Mouse (Mus musculus): ENCODE results near the gene Depp1. TPM values are rescaled to one million over a fixed set of nuclear protein-coding genes. Genes with fewer than 3 reads are reported as not detected.
"Not testable (repeated sequence)": the region's sequence is repeated elsewhere in the genome, so short reads cannot be mapped to it uniquely, and the experiment has no call there.

The Depp1 gene
- 1 to 10 TPM in 3 of 4 experiments, under 1 TPM in 1; 0.94 to 2.9 (median 1.9) TPM for total RNA-seq (2022)

DNA sequence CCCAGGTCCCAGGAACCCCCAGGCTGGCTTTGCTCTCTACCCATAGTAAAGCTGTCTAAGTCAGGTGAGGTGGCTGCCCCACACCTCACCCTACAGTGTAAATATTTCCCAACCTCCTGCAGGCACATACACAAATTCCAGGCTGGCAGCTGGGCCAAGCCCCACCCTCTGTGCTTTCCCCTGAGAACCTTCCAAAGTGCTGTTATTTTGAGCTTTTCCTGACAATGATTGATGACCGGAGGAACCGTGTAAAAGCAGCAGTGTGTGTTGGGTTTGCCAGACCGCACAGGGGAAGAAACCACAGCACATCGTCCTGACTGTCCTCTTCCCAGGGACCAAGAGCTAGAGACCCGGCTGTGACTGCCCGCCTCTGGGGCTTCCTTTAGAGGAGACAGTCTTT, at the start of gene Depp1:
Depp1 (plus strand) TSS at position 204 of the 400 bp plus-strand sequence.
- DNase-seq (ENCODE audit: low spot score in 2 of 2), result no peak

DNA sequence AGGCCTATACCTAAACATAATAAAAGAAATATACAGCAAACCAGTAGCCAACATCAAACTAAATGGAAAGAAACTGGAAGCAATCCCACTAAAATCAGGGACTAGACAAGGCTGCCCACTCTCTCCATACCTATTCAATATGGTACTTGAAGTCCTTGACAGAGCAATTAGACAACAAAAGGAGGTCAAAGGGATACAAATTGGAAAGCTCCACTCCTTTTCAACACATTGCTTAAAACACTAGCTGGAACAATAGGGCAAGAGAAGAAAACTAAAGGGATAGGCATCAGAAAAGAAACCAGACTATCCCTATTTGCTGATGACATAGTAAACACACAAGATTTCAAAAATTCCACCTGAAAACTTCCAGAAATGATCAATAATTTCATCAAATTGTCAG, 49.4 kb upstream of the Depp1 start:
- not testable (repeated sequence) for DNase-seq (ENCODE audit: low spot score in 2 of 2)

DNA sequence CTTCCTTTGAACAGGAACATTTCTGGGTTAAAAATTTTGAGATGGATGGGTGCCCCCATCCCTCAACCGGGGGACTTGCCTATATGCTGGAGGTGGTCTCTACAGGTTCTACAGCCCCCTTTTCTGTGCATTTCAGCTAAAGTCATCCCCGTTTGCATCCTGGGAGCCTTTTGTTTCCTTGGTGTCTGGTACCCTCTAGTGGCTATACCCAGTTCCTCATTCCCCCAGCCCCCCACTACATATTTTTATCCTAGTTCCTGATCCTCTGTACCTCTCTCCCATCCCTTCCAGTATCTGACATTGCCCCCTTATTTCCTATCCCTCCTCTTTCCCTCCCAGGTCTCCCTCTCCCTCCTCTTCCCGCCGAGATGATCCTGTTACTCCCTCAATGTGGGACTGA, 43.2 kb upstream of the Depp1 start:
- no peak for DNase-seq (ENCODE audit: low spot score in 2 of 2)

DNA sequence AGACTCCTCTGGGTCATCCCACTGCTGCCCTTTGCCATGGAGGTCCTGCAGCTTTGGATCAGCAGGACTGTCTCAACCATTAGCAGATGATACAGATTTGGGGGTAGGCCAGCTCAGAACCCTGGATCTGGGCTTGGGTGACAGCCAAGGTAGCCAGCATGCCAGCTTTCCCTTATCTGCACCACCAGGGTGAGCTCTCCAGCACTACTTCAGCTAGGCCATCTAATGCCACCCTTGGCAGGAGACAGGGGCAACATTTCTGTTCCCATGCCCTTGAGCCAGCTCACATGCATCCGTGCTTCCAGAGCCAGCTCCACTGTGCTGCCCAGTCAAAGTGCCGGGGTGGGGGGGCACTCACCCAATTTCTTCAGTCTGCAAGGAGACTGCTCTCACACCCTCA, 34.7 kb upstream of the Depp1 start:
- DNase-seq (ENCODE audit: low spot score in 2 of 2), result no peak

DNA sequence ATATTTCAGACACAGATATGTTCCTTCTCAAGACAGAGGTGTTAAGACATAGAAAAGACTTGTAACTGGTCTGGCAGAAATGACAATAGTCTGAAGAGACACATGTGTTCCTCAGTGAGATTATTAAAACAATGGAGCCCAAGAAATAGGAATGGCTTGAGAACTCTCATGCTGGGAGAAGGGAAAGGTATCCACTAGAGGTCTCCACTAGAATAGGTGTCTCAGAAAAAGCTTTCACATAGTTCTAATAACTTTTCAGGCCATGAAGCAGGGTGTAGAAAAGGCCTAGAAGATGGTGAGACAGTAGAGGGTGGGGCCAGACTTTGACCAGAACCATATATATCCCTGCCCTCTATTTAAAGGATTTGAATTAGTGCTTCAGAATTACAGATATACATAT, 32.3 kb upstream of the Depp1 start:
- DNase-seq (ENCODE audit: low spot score in 2 of 2), result no peak

DNA sequence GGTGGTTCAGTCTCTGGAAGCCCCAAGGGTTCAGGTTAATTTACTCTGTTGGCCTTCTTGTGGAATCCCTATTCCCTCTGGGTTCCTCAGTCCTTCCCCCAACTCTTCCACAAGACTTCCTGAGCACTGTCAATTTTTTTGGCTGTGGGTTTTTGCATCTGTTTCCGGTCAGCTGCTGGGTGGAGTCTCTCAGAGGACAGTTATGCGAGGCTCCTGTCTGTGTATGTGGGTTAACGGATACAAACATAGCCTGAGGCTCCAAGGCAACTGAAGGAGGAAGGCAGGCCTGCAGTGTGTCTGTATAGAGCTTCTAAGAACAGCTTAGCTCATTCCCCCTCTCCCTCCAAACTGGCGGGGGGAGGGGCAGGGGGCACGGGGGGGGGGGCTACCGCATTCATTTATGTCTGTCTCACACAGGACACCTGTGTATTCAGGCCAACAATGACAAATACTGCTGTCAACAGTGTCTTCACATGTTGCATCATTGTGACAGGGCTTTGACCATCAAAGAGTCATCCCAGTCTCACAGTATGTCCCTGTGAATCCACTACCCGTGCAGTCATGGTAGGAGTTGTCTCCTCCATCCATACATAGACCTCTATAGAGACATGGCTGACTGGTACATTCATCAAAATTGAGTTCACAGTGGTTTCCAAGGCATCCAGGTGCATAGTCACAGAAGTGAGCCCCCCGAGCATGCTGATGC, 28.9 kb upstream of the Depp1 start:
- DNase-seq (ENCODE audit: low spot score in 2 of 2), result no peak

DNA sequence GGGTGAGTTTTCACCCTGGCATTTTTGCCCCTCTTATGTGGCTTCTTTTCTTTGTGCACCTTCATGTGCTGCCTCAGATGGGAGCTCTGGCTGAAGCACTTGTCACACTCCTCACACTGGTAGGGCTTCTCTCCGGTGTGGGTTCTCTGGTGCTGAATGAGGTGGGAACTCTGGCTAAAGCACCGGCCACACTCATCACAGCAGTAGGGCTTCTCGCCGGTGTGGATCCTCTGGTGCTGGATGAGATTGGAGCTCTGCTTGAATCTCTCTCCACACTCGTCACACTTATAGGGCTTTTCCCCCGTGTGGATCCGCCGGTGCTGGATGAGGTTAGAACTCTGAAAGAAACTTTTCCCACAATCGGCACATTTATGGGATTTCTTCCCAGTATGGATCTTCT, 24.0 kb upstream of the Depp1 start:
- not testable (repeated sequence) for DNase-seq (ENCODE audit: low spot score in 2 of 2)

DNA sequence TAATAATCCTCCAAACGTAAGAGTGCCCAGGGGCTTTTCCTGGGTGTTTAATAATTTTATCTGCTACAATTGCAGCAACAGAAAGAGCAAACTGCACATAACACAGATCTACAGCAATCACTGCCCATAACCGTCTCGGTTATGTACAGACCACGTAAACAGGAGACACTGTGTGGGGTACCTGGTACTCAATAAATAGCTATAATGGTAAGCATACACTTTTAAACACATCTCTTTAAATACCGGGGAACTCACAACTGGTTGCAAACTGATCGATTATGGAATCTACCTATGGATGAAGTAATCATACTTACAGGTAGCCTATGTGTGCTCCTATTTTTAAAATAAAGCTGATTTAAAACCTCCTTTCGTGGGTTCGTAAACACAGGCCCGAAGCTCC, 22.3 kb upstream of the Depp1 start:
- DNase-seq (ENCODE audit: low spot score in 2 of 2), result no peak

DNA sequence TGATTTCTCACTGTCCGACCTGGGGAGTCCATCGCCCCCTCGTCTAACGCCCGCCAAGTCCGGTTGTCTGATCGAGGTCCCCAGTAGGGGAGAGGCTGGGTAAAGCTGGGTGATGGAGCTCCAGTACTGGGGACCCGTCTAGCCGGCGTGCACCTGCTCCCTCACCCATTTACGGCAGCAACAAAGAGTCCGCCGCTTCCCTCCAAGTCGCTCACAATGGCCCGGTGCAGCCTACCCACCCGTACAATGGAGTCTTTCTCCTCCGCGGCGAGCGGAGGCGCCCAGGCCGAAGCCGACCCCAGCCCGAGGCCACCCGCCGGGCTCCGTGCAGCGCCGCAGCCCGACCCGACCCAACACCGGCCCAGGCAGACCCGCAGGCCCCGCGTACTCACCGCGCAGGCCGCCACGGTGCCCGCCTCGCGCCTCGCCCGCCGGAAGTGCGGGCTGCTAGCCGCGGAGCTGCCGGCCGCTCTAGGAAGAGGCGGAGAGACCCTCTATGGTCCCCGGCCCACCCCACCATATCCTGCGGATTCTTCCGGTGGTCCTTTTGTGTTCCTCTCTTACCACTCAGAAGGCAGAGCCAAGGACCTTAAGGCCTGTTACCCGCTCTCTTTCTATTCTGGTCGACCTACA, 21.8 kb upstream of the Depp1 start, which contains the start of gene Zfp422:
Zfp422 (minus strand) TSS at position 461 of the 633 bp plus-strand sequence.
- DNase-seq (ENCODE audit: low spot score in 2 of 2), result peak; percentile 21 to 51

DNA sequence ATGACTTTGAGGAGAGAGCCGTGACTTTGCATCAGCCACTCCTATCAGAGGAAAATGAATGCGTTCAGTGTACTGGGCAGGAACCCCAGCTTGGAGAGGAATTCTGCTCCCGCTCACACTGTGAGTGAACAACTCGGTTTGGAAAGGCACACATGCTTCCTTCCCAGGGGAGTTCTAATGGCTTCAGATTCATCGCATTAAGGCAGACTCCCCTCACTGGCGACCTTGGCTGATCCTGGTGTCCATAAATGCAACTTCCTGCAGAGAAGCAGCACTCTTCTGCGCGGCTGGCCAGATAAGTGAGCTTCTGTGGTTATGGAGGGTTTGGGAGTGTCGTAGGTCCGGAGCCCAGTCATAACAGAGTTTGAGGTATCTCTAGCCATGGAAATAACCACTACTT, 20.6 kb upstream of the Depp1 start:
- no peak for DNase-seq (ENCODE audit: low spot score in 2 of 2)

DNA sequence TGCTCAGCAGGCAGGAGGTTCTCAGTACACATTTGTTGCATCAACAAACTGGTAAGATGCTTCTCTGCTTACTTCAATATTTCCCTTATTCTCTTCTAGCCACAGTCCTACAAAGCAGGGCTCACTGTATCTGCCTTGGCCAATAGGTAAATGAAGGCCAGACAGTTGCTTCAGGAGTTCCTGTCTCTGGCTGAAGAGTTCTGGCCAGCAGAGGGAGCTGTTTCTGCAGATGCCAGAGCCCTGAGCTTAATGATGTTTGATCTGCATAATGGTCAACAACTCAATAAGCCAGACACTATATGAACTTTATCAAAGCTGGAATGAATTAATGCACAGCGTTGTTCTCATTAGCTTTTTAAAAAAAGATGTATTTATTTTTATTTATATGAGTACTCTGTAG, 18.3 kb upstream of the Depp1 start:
- peak; percentile 22 to 70 for DNase-seq (ENCODE audit: low spot score in 2 of 2)

DNA sequence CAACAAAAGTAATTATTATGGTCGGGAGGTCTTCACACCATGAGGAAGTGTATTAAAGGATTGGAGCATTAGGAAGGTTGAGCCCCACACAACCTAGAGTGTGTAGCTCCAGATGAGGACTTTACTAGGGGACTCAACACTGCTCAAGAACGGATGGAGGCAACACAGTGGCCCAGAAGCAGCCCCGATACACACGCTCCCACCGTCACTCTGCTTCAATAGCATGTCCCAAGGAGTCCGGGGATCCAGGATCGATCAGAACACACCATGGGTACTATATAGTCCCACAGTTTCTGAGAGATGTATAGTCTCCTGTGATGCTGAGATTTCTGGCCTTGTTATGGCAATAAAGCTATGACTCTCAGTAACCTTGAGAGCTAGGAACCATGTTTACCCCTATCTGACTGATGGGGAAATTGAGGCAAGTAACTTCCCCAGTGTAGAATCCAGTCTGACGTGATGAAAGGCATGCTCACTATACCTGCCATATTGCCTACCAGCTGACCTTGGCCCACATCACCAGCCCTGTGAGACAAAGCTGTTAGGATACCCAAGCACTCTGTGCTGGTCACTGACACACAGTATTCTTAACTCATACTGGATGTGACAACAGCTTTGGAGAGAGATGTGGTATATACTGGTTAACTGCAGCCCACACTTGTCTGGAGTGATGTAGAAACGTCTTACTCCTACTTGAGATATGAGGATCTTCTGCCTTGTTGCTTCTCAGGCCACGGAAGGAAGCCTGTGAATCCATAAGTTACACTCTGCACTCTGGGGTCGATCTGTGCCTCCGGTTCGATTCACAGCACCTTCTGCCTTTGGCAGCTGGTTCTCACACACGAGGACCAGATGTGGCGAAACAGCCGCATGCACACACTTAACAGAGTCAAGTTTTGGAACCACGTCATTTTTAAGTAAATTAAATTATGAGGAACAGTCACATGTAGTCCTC, 16.4 kb upstream of the Depp1 start:
- no peak for DNase-seq (ENCODE audit: low spot score in 2 of 2)

DNA sequence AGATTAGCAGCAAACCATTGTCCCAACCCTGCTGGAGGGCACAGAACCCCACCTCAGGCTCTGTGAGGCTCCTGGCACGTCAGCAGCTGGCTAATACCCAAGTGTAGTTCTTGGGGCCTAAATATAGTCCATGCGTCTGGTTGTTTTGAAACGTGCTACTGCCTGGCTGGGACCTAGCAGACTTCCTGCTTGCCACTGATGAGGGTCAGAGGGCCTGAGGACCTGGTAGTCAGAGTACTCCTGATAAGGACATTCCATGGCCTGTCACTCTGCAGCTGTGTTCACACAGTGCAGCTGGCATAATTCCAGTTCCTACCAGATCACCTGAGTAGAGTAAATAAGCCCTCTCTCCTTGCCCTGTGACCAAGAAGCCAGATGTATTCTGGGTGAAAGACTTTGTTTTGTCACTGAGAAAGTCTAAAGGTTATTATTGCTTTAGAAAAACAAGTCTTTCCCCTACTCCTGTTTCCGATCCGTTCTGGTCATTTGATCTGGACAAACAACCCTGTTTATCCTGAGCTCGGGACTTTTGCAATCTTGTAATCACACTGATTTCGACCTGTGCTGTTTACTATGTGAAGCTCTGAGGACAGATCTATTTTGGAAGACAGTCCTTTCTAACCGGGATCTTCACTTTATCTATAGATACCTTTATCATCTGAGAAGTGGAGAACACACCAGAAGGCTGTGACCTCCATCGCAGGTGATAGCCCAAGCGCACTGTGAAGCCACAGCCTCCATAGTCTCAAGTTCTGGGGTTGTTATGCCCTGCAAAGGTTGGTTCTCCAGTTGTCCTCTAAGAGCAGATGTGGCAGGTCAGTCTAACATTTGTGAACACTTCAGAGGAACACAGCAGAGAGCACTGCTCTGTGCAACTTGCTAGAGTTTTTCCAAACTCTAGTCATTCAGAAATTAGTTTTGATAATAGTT, 14.9 kb upstream of the Depp1 start:
- DNase-seq (ENCODE audit: low spot score in 2 of 2), result no peak

DNA sequence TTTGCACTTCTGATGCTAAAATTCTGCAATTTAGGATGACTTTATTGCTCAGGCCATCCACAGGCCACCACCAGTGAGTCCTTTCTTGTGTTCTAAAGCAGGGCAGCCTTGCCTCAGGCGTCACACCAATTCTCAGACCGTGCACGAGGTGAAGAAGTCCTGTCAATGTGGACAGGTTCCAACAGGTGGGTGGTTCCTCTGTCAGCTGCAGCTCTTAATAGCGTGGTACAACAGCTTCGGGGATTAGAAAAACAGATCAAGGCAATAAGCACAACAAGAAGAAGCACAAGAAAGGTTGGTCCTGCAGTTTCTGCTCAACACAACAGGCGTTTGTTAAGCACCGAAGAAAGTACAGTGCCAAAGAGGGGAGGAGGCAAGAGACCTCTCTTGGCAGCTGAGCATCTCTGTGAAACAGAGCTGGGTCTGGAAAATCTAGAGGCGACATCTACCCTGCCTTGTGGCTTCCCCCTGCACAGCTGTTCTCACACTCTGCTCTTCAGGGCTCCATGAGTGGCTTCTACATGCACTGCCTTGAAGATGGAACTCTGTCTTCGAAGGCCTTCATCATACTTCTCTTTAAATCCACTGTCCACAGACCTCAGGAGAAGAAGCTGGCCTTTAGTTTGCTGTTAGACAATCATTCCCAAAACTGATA, 13.7 kb upstream of the Depp1 start:
- no peak for DNase-seq (ENCODE audit: low spot score in 2 of 2)

DNA sequence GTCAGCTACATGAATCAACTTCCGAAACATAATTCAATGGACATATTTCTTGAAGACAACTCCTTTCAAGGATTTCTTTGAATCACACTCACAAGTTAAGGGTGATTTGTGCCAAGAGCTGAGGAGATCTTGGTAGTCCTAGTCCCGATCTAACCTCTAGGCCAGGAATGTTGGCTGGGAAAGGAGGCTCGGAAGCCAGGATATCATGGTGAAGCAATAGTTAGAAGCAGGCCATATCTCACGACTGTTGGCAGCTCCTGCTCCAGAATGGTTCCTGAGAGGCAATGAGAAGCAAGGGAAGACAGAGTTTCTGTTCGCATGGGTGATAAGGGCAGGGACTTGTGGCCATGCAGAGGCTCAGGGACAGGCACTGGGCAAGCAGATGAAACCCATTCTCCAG, 12.9 kb upstream of the Depp1 start:
- DNase-seq (ENCODE audit: low spot score in 2 of 2), result no peak

DNA sequence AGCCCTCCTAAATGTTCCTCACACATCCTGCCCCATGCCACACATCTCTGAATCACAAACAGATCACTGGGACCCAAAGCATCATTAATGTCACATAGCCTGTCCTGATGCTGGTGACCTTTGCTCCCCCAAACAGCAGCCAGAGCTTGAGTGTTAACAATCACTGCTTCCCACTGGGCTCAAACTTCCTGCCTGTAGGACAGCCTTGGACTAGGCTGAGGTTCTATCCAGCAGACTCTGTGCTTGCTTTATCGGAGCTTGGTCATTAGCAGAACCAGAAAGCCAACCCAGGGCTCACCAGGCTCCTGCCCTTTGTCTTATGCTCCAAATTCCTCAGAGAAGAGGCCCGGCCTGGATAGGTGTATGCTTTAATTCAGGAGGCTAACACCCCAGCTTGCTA, 11.5 kb upstream of the Depp1 start:
- no peak for DNase-seq (ENCODE audit: low spot score in 2 of 2)

DNA sequence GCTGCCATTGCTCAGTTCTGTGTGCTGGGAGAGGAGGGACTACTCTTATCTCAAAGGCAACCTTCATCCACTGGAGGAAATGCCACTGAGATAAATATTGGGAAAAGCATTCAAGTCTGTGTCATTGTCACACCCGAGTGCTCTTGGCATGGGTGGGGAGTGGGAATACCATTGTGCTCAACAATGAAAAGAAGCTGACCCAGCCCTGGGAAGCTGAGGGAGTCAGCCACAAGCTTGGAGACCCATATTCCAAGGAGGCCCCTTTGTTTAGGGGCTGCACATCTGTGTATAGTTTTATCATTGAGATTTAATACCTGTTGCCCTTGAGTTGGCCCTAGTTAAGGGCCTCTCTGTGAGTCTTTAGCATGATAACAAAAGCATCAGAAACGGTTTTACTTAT, 10.7 kb upstream of the Depp1 start:
- no peak for DNase-seq (ENCODE audit: low spot score in 2 of 2)

DNA sequence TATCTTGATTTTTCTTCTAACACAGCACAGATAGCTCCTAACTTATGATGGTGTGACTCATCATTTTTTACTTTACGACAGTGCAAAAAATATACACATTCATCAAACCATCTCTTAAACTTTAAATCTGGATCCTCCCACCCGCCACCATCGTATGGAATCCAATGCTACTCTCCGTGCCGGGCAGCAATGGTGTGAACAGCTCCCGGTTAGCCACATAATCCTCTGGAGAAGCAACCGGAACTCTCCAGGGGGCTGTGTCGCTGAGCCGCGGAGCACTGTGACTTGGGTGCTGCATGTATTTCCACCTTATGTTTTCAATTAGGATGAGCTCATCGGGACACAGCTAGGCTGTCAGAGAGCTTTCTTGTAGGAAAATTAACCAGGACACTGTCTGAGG, 7.5 kb upstream of the Depp1 start:
- DNase-seq (ENCODE audit: low spot score in 2 of 2), result no peak

DNA sequence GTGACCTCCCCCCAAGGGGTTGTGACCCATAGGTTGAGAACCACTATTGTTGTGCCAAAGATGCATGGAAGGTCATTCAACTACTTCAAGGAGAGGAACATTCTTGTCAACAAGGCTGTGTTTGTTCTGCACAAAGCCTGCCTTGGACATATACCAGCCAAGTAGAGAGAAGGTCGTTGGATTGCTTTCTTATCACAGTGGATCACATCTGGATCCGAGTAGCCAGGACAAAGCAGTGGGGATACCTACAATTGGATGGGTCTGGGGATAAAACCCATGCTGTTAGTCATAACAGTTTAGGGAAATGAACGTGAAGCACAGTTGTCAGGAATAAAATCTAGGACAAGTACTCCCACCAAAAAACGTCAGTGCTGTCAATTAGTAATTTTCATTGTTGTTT, 6.5 kb upstream of the Depp1 start:
- DNase-seq (ENCODE audit: low spot score in 2 of 2), result no peak

DNA sequence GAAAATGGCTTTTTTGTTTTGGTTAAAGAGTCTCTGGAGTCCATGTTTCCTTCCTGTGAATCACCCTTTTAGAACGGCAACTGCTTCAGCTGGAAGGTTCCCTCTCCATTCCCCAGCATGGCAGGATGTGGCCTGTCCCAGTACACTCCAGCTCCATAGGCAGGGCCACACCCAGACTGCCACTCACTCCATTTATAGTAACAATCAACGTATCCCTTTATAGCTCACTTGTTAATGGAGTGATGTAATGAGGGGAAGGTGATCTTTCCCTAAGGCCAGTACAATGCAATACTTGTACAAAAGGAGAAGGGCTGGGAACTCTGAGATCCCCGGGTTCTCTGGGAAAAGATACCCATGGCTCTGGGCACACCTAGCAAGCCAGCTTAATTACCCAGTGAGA, 6.1 kb upstream of the Depp1 start:
- DNase-seq (ENCODE audit: low spot score in 2 of 2), result no peak

Data from layer of hippocampus, adult 8-10 months (tissue).